ENCODE assay signal across 8 mouse cellular contexts in the genomic region with DNA sequence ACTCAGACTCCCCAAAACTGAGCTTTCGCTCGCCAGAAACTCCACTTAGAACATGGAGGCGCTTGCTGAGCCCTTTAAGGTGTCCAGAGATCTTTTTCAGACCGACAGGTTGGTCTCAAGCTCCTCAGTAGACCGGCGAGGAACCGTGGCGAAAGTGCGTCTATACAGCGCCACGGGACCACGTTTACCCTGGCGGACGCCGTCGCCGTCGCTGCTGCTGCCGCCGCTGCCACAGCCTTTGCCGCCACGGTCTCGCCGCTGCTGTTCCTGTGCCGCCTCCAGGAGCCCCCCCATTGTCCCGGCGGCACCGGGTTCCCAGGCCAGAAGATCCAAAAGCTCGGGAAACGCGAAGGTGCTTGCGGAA. TPM values are rescaled to one million over a fixed set of nuclear protein-coding genes. Genes with fewer than 3 reads are reported as not detected.
DNase-seq lines count a peak whose midpoint lies in the region; ATAC-seq lines count a peak whose summit lies in the region.

Brpf1 (plus strand) TSS at position 152 of the 364 bp plus-strand sequence.

- no peaks in the 10 kb centered on the region for H3K27me3 ChIP-seq in lung, embryonic 15.5 days
- H3K27me3 ChIP-seq in heart, embryonic 12.5 days (replicated peaks), result no peaks in the 10 kb centered on the region
- no peaks in the 10 kb centered on the region for H3K27me3 ChIP-seq in midbrain, embryonic 15.5 days (replicated peaks)

- H3K27ac ChIP-seq in lung, embryonic 15.5 days, result peak within 1 kb of the TSS; percentile 96
- peak within 1 kb of the TSS; percentile 100 for H3K27ac ChIP-seq in brown adipose tissue, adult 24 weeks (replicated peaks; ENCODE audit: low read depth, low read length)
- peak within 1 kb of the TSS; percentile 97 for H3K27ac ChIP-seq in heart, embryonic 12.5 days (ENCODE audit: poor library complexity, severe bottlenecking)
- peak within 1 kb of the TSS; percentile 93 for H3K27ac ChIP-seq in midbrain, embryonic 15.5 days

- ATAC-seq in lung, embryonic 15.5 days (ENCODE audit: borderline replicate concordance, extremely low read depth, low FRiP score, low TSS enrichment), result peak; percentile 27; the same call in 1 of the 2 replicates
- peak; percentile 54 for ATAC-seq in heart, embryonic 12.5 days (ENCODE audit: insufficient number of reproducible peaks, low FRiP score)
- peak; percentile 75 for ATAC-seq in midbrain, embryonic 15.5 days (replicated peaks)

- peaks cover 13% of the 10 kb centered on the region for H3K36me3 ChIP-seq in lung, embryonic 15.5 days
- peaks cover 15% of the 10 kb centered on the region for H3K36me3 ChIP-seq in heart, embryonic 12.5 days
- H3K36me3 ChIP-seq in midbrain, embryonic 15.5 days (replicated peaks), result peaks cover 3% of the 10 kb centered on the region; the same call in 1 of the 2 replicates

- under 1% methylated on average over 32 of the region's 32 CpGs for WGBS in lung, embryonic 15.5 days
- under 1% methylated on average over 32 of the region's 32 CpGs for WGBS in heart, embryonic 12.5 days
- WGBS in midbrain, embryonic 15.5 days, result 1% methylated on average over 32 of the region's 32 CpGs

- peak within 1 kb of the TSS; percentile 91 for H3K4me2 ChIP-seq in lung, embryonic 15.5 days
- peak within 1 kb of the TSS; percentile 90 for H3K4me2 ChIP-seq in heart, embryonic 12.5 days
- H3K4me2 ChIP-seq in midbrain, embryonic 15.5 days, result peak within 1 kb of the TSS; percentile 91

- no peak for DNase-seq in lung, postnatal 25 days (ENCODE audit: low spot score)
- DNase-seq in layer of hippocampus, postnatal 36 days, result no peak
- no peak for DNase-seq in right cerebral cortex, postnatal 10 days (ENCODE audit: low spot score in 2 of 2)
- no peak for DNase-seq in kidney, adult 11 months

- H3K4me1 ChIP-seq in lung, embryonic 15.5 days, result peaks cover 19% of the 10 kb centered on the region
- peaks cover 4% of the 10 kb centered on the region; the same call in 1 of the 2 replicates for H3K4me1 ChIP-seq in brown adipose tissue, adult 24 weeks (ENCODE audit: control insufficient read depth, insufficient read depth, insufficient read length, low read length)
- H3K4me1 ChIP-seq in heart, embryonic 12.5 days (replicated peaks), result peaks cover 26% of the 10 kb centered on the region
- peaks cover 23% of the 10 kb centered on the region for H3K4me1 ChIP-seq in midbrain, embryonic 15.5 days

- H3K9ac ChIP-seq in lung, embryonic 15.5 days, result peak within 1 kb of the TSS; percentile 99
- H3K9ac ChIP-seq in heart, embryonic 12.5 days, result peak within 1 kb of the TSS; percentile 96
- peak within 1 kb of the TSS; percentile 93 for H3K9ac ChIP-seq in midbrain, embryonic 15.5 days

- H3K9me3 ChIP-seq in lung, embryonic 15.5 days, result no peaks in the 10 kb centered on the region
- H3K9me3 ChIP-seq in heart, embryonic 12.5 days (replicated peaks), result no peaks in the 10 kb centered on the region
- no peaks in the 10 kb centered on the region for H3K9me3 ChIP-seq in midbrain, embryonic 15.5 days

- peak within 1 kb of the TSS; percentile 94 for H3K4me3 ChIP-seq in lung, embryonic 15.5 days
- H3K4me3 ChIP-seq in brown adipose tissue, adult 24 weeks (ENCODE audit: insufficient read depth, low read depth, low read length), result peak within 1 kb of the TSS; percentile 96
- peak within 1 kb of the TSS; percentile 93 for H3K4me3 ChIP-seq in heart, embryonic 12.5 days
- peak within 1 kb of the TSS; percentile 83 for H3K4me3 ChIP-seq in midbrain, embryonic 15.5 days

RNA-seq across cellular contexts. Expression of gene Brpf1, which starts in this region (rescaled TPM):
- 17.0 and 18.3 TPM in 2 replicates for polyA plus RNA-seq in lung, embryonic 15.5 days (2015; fragmentation: Nextera tagmentation; extraction: Ambion mirVana)
- polyA plus RNA-seq in brown adipose tissue, adult 24 weeks (2012; ENCODE audit: insufficient read depth, insufficient read length, missing spikeins), result 12.6 and 15.1 TPM in 2 replicates
- polyA plus RNA-seq in heart, embryonic 12.5 days (2016; fragmentation: Nextera tagmentation; extraction: Ambion mirVana), result 16.2 and 17.0 TPM in 2 replicates
- 10 to 100 TPM; 36.3 to 39.4 TPM for total RNA-seq in layer of hippocampus, postnatal 36 days (2021)
- polyA plus RNA-seq in midbrain, embryonic 15.5 days (2015; fragmentation: Nextera tagmentation; extraction: Ambion mirVana), result 17.9 and 18.9 TPM in 2 replicates
